Mouse (Mus musculus): ENCODE data around the gene Naa38.
A peak's percentile ranks its signal among the peaks of the same experiment; 100 is the strongest.
"Not testable (repeated sequence)": the region's sequence is repeated elsewhere in the genome, so short reads cannot be mapped to it uniquely, and the experiment has no call there.

The Naa38 gene

DNA sequence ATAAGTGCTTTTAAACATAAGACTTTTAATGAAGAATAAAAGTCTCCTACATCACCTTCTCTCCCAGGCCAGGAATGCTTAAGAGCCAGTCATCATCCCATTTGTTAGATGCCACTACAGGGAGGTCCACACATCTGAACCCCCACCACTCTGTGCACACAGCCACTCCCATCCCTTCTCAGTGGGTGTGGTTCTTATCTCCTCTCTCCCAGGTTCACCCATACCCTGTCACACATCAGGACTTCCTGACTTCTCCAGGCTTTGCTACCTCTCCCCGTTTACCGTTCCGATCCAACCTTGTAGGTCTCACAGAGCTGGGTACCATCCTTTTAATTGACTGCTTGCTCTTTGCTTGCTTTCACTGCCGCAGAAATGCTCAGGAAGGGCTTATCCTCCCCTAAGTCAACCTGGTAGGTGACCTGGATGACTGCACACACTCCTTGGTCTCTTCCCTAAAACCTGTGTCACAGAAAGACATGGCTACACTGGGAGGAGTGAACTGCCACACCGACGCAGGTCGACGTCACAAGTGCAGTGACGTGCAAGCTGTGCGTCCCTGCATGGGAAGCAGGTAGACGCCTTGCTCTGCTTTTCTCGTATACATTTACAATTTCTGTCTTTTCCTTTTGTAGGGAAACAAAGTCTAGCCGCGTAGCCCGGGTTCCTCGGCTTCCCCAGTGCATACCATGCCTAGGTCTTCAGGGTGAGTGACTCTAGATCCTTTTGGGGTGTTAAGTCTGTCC lies 21.9 kb upstream of the Naa38 start:
- DNase-seq (ENCODE audit: low read depth, low spot score): peak; percentile 67

DNA sequence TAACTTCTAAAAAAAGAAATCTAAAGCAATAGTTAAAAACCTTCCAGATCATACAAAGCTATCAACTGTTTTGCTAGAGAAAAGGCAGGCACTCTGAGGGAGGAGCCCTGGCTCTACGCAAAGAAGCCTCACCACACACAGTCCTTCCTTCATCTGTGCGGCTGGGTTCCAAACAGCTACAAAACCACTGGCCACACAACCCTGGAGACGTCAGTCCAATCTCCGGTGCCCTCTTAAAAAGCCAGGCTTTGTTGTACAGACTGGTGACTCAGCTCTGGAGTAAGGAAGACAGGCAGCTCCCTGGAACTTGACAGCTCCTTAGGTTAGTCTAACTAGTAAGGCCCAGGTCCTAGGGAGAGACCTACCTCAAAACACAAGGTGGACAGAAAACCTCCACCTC lies 19.6 kb upstream of the Naa38 start:
- no peak for DNase-seq (ENCODE audit: low read depth, low spot score)

DNA sequence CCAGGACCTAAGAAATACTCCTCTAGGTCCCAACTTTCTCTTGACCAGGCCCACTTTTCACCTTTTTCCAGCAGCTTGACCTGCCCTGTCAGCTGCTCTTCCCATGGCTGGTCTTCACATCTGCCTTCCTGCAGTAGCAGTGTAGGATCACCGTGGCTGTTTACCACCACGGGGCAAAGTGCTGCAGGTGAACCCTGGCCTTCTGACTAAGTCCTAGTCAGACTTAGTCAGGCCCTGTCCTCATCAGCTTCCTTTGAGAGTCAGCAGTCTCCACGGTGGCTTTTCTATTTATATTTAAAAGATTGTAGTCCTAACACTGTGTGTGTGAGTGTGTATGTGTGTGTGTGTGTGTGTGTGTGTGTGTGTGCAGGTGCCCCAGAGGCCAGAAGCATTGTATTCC lies 17.5 kb upstream of the Naa38 start:
- no peak for DNase-seq (ENCODE audit: low read depth, low spot score)

DNA sequence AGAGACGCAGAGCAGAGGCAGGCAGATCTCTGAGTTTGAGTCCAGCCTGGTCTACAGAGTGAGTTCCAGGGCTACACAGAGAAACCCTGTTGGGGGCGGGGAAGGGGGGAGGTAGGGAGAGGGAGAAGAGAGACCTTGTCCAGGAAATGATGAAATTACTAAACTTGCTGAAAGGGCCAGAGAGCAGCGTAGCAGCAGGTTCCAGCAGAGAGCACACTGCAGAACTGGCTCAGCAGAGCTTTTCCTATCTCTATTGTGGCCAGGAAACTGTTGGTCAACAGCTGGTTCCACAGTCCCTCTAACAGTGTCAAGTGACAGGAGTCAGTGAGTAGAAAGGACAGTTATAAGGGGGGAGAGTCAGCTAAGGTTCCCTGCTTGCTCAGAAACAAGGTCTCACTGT lies 15.7 kb upstream of the Naa38 start:
- no peak for DNase-seq (ENCODE audit: low read depth, low spot score)

DNA sequence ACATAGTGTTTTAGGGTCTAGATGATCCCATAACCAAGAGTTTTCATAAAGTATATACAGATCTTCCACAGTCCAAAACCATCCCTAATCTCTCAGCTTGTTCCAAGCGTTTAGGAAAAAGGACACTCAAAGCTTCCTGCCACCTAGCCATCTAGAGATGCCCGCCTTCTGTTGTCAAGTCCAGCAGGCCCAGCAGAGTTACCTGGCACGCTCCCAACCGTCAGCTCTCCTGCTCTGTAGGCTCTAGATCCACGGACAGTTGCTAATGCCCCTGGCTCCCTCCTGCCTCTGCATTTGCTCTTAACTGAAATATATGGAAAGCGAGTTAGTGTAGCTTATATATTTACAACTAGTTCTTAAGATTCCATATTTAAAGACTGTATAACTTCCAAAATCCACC lies 13.9 kb upstream of the Naa38 start:
- DNase-seq (ENCODE audit: low read depth, low spot score): no peak

DNA sequence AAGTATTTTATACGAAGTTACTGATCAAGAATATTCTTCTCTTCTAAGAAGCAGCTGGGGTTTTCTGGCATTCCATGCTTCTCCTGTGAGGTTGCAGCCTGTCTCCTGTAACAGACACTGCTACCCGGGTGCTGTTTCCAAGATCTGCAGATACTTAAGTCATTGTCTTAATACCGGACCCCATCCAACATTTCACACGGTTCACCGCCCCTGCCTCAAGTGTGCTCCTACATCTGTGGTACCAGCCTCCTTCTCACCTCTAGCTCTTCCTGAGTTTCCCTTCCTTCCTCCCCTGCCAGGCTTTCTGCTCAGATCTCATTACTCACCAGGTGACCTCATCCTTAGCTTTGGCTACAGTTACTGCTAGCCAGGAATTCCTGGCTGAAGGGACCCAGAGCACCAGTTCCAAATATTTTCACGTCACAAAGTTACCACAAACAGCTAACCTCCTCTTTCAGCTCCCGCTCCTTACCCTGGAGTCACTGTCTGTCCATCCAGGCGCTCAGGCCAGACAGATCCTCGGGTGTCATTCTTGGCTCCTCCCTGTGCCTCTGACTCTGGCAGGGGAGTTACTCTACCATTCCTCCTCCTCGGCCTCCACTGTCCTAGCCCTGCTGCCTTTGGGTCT lies 12.7 kb upstream of the Naa38 start:
- no peak for DNase-seq (ENCODE audit: low read depth, low spot score)

DNA sequence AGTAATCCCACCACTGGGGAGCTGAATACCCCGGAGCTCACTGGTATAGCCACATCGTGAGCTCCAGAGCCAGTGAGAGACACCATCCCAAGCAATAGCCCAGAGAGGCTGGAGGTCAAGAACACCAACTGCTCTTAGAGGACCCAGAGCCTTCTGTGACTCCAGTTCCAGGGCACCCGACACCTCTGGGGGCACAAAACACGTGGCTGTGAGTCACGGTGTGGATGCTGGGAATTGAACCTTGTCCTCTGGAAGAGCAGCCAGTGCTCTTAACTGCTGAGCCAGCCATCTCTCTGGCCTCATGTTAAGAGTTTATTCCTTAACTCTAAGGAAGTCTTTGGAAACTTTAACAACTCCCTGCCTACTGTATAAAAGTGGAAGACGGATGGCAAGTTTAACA lies 10.3 kb upstream of the Naa38 start:
- DNase-seq (ENCODE audit: low read depth, low spot score): no peak

DNA sequence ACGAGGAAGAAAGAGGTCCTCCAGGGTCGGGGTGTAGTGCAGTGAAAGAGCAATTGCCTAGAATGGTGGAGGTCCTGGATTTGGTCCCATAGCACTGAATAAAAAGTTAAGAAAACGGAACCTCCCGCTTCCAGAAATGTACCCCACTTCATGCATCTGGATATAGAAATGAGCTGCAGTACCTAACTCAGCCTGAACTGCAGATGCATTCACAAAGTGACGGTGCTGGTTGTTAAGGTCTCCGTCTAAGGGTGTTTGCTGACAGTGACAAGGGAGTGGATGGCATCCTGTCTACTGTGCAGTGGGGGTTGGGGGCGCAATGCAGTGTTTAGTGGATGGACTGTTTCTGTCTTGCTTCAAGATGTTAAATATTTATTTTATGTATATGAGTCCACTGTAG lies 8.5 kb upstream of the Naa38 start:
- no peak for DNase-seq (ENCODE audit: low read depth, low spot score)

DNA sequence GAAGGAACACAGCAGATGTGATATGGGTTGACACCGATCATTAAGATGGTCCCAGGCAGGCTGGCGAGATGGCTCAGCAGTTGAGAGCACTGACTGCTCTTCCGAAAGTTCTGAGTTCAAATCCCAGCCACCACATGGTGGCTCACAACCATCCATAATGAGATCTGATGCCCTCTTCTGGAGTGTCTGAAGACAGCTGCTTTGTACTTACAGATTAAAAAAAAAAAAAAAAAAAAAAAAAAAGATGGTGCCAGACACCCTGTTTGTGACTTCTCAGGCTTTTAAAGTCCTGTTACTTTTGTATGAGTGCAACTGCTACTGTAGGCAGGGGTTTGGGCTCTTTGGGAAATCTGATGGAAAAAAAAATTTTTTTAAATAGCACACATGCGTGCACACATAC lies 6.6 kb upstream of the Naa38 start:
- no peak for DNase-seq (ENCODE audit: low read depth, low spot score)

DNA sequence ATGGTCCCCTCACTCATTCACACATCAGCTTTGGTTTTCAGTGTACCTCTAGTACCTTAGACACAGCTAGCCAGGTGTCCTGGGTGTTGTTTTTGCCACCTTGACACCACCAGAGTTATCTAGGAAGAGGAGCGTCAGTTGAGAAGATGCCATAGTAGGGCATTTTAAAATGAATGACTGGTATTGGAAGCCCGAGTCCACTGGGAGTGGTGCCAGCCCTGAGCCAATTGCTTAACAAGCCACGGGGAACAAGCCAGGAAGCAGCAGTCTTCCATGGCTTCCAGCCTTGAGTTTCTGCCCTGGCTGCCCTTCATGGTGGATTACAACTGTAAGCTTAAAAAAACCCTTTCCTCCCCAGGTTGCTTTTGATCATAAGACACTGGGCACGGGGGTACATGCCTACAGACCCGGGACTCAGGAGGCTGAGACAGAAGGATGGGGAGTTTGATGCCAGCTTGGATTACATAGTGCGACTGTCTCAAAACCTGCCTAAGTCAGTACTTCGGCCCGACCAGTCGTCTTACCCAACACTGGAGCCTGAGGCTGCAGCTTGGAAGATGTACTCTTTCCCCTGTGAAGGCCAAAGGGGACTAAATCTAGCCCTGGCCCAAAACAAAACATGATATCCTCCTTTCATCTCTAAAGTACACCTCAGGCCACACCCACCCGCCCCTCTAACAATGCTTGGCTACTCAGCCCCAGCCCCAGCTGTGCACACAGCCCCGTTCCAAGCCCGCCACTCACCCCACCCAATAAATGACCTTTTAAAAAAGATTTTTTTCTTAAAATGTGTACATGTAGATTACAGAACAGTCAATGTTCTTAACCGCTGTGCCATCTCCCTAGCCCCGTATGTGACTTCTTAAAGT lies 5.5 kb upstream of the Naa38 start:
- DNase-seq (ENCODE audit: low read depth, low spot score): no peak

DNA sequence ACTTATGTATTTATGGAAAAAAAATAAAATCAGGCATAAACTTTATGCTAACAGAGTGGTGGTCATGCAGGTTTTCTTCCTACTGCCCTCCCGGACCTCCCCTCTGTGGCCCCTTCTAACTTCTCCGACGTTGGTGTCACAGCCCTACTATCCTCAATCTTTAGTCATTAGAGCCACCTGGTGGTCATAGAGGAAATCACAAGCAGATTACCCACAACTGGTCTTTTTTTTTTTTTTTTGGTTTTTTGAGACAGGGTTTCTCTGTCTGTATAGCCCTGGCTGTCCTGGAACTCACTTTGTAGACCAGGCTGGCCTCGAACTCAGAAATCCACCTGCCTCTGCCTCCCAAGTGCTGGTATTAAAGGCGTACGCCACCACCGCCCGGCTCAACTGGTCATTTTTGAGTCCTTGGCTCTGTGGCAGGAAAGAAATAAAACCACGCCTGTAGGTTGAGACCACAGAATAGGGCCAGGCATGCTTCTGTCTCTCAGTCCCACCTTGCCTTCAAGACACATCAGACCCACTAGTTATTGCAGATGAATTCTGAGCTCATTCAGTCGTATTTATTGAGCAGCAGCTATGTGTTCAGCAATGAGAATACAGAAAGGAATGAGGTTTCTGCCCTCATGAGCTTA lies 4.8 kb upstream of the Naa38 start:
- DNase-seq (ENCODE audit: low read depth, low spot score): peak; percentile 66

DNA sequence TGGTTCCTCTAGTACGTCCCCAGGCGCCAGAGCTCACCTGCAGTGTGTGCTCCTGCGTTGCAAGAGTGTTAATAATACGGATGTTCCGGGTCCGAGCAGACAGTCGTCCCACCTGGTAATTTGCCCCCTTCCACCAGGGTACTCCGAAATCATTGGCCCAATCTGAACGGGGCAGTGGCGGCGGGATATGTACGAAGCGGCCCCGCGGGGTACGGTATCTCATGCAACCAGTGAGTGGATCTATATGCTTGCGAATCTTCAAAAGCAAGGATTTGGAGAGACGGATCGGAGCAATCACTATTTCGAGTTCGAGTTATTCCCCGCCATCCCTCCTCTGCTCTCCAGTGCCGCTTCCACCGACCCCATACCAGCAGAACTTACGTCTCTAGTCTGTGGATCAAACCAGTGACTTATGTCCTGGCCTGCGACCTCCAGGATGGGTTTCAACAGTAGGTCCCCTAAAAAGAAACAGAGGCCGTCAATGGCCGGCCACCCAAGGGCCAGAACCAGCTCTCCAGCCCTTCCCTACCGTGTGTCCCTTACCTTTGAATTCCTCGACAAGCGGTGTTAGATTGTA lies 608 bp upstream of the Naa38 start:
- not testable (repeated sequence) for DNase-seq (ENCODE audit: low read depth, low spot score)

DNA sequence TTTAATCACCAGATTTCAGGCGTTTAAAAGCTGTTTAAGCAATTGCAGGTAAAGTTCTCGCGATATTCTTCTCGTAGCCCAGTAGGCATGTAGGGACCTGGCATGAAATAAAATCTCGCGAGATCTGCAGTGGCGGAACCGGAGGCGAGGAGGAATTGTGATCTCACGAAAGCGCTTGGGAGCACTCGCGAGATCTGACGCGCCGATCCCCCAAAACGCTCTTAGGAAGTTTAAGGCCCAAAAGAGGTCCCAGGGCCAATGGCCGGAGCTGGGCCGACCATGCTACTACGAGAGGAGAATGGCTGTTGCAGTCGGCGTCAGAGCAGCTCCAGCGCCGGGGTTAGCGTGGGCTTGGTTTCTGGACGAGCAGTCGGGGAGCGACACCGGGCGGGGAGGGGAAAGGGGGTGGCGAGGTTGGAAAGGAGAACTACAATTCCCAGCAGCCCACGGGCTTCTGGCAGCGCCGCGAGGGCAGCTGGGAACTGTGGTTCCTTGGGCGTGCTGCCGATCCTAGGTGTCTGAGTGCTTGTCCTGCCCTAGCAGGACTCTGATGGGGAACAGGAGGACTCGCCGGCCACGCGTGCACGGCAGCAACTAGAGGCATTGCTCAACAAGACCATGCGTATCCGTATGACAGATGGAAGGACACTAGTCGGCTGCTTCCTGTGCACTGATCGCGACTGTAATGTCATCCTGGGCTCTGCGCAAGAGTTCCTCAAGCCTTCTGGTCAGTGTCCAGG lies 517 bp downstream of the Naa38 start:
- DNase-seq (ENCODE audit: low read depth, low spot score): peak; percentile 99

DNA sequence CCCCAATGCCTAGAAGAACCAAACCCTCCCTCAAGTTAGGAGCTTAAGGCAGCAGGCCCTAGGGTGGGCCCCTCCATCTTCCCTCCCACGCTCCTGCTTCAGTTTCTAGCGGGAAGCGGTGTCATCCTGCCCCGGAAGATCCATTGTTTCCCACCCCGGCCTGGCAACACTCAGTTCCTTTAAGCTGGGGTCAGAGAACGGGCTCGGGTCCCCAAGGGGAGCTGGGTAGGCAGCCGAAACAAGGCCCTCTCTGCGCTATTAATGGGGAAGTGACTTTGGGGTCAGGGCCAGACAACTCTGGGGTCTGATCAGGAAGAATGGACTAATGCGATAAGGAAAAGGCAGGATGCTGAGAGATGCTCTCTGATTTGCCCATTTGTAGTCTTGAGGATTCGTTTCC lies 1.5 kb downstream of the Naa38 start:
- DNase-seq (ENCODE audit: low read depth, low spot score): no peak

DNA sequence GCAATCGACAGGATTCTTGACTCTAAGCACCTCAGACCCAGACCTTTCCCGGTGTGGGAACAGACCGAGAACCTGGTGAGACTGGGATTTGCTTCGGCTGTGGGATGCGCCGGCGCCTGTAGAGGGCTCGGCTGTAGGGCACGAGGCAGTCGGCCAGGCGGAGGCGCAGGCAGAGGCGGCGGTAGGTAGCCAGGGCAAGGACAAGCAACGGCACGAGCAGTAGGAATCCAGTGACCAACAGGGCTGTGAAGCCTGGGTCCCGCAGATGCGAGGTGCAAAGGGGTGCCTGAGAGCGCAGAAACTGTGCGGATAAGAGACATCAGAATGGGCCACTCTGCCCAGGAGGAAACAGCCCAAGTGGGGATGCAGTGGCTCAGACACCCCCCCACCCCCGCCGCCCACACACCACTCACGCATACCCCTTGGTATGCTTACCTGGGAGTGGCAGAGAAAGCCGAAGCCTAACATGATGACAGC lies 2.3 kb downstream of the Naa38 start:
- DNase-seq (ENCODE audit: low read depth, low spot score): no peak

DNA sequence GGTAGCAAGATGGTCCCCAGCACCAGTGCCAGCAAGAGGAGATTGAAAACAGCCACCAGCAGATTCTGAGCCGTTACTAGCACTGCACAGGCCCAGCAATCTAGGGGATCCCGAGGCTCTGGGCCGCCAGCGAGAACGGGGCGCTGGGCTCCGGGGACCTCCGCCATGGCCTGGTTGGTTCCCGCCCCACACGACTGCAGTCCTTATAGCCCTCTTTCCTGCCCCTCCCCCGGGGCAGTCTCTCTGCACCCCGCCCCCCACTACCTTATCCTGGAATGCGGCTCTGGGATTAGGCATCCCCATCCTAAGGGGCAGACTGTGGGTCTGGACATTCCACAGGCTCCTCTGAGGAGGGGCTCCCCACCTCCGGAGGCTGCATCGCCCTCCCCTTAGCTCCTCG lies 2.8 kb downstream of the Naa38 start, which contains the start of gene Tmem88:
Gene Tmem88 (minus strand): TSS at position 176 of the 400 bp plus-strand sequence.
- no peak for DNase-seq (ENCODE audit: low read depth, low spot score)

DNA sequence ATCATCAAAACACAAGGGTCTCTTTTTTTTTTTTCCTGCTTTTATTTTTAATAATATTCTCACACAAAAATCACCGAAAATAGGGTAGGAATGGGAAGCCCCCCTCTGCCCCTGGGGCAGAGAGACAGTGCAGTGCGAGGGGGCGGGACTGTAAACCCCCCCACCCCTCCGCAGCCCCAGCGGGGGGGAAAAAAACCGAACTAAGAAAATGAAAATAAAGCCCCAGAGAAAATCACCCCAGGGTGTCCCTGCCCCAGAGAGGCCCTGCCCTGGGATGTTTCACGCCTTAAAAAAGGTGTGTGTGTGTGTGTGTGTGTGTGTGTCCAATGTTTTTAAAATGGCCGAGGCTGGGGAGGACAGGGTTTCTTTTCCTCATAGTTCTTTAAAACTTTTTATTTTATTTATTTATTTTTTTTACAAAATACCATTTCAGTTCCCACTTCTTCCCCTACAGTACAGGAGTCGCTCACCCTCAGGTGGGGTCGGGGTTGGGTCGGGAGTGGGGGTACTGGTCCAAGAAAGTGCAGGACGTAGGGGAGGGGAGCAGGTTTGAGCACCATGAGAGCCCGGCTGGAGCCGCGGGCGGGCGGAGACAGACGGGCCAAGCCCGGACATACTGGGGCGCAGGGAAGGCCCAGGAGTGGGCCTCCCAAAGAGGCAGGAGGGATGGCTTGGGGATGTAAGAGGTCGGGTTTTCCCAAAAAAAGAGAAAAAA lies 3.4 kb downstream of the Naa38 start:
- DNase-seq (ENCODE audit: low read depth, low spot score): no peak

DNA sequence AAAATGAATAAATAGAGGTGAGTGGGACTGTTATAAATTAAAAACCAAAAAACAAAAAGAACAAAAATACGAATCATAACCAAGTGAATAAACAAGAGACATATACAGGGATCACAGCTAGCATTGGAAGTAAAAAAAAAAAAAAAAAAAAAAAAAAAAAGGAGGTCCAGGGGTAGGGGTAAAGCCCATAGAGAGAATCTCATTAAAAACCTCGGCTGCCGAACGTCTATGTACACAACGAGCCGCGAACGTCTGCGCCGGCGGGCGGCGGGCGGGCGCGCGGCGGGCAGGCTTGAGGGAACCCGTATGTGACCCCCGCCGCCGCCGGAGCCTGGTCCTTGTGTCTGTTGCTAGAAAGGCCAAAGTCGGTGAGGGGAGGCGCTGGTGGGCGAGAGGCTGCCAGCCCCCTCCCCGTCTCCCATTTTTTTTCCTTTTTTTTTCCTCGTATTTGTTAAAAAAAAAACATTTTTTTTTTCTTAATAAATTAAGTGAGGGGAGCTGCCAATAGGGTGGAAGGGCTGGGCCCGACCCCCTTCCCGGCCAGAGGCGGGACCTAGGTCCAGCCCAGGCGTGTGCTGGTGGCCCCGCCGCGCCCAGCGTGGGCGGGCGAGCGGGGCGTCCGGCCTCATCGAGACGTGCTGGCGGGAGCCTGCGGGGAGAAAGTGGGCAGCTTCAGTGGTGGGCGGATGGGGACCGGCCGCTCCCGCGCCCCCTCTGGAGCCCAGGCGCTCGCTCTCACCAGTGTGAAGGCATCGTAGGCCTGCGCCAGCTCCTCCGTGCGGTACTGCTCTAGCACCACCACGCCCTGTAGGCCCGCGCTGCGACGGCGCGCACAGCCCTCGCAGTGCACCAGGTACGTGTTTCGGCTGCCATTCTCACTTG lies 4.2 kb downstream of the Naa38 start:
- no peak for DNase-seq (ENCODE audit: low read depth, low spot score)

Measured in c-Kit-negative CD71-positive TER-119-positive erythroid progenitor cells, embryonic 14.5 days (primary cell).